ENCODE assay signal across 8 mouse cellular contexts in the genomic region with DNA sequence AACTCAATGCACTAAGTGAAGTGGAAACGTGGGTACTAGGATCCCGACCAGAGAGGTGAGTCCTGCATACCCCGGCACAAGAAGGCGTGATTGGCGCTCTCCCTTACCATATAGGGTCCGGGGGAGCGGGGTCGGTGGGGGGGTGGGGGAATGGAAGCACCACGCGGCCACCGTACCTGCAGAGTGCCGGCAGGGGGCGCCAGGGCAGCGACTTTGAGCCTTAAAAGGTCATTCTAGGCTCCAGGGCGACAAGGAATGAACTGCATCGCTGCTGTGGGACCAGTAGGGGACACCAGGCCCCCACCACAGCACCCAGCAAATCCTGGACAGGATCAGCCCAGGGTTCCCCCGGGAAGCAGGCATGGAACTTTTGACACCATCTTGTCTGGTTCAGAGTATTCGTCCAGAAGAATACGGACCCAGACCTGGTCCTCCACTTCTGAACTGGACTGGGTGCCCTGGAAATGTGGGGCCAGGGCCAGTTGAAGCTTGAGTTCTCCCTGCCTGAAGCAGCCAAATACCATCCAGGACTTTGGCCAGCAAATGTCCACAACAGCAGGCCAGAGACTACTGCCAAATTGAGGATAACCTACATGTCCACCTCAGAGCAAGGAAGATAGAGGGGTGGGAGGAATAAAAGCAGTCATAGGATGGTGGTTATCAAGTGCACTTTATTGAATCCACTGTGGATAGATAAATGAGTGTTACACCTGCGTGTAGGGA. TPM values are rescaled to one million over a fixed set of nuclear protein-coding genes. Genes with fewer than 3 reads are reported as not detected.
DNase-seq lines count a peak whose midpoint lies in the region; ATAC-seq and TF ChIP-seq lines count a peak whose summit lies in the region.

No protein-coding gene starts in this region.

- no peaks in the 10 kb centered on the region for H3K9me3 ChIP-seq in ES-E14 (ENCODE audit: control insufficient read depth, insufficient read depth, low read depth, low read length)
- no peaks in the 10 kb centered on the region for H3K9me3 ChIP-seq in forebrain, embryonic 14.5 days (replicated peaks; ENCODE audit: control insufficient read depth, low read length)
- no peaks in the 10 kb centered on the region for H3K9me3 ChIP-seq in lung, postnatal 0 days (ENCODE audit: low read length)

- WGBS in forebrain, embryonic 14.5 days = 8% methylated on average over 20 of the region's 20 CpGs
- WGBS in lung, postnatal 0 days = 6% methylated on average over 19 of the region's 20 CpGs

- in situ Hi-C loops in ES-E14 (cut with MboI; ENCODE audit: low sequenced_read_pairs in 2 of 2, unreplicated experiment in 2 of 2) = no loop called here

- peak overlapping the region; percentile 35; the same call in 1 of the 2 replicates for H3K9ac ChIP-seq in ES-E14 (ENCODE audit: insufficient read depth, low read depth, low read length, poor library complexity, severe bottlenecking)
- H3K9ac ChIP-seq in forebrain, embryonic 14.5 days (ENCODE audit: low read length) = no peak overlapping the region
- H3K9ac ChIP-seq in lung, postnatal 0 days (replicated peaks; ENCODE audit: low read depth) = peak overlapping the region; percentile 23

- H3K4me3 ChIP-seq in ES-E14 (ENCODE audit: insufficient read depth in 1 of 2, low read depth in 1 of 2, low read length in 2 of 2, poor library complexity in 1 of 2, severe bottlenecking in 1 of 2) = peak overlapping the region; percentile 15 to 36; a peak in 3 of 4 replicates
- H3K4me3 ChIP-seq in forebrain, embryonic 14.5 days (ENCODE audit: low read depth, low read length) = no peak overlapping the region
- peak overlapping the region; percentile 60 for H3K4me3 ChIP-seq in lung, postnatal 0 days (ENCODE audit: low read depth, low read length)

- H3K27me3 ChIP-seq in forebrain, embryonic 14.5 days (replicated peaks; ENCODE audit: control insufficient read depth, insufficient read depth, low read length) = no peaks in the 10 kb centered on the region
- no peaks in the 10 kb centered on the region for H3K27me3 ChIP-seq in lung, postnatal 0 days (replicated peaks; ENCODE audit: insufficient read depth, low read length)

- peak; percentile 77 for ATAC-seq in forebrain, embryonic 14.5 days
- peak; percentile 93 for ATAC-seq in lung, postnatal 0 days

- no peaks in the 10 kb centered on the region for H3K36me3 ChIP-seq in ES-E14 (ENCODE audit: control insufficient read depth, insufficient read depth, low read length, poor library complexity, severe bottlenecking)
- no peaks in the 10 kb centered on the region for H3K36me3 ChIP-seq in forebrain, embryonic 14.5 days (ENCODE audit: control insufficient read depth, insufficient read depth, low read length)
- no peaks in the 10 kb centered on the region for H3K36me3 ChIP-seq in lung, postnatal 0 days (ENCODE audit: insufficient read depth, low read length)

- TF ChIP-seq EP300 in lung, postnatal 0 days (IDR thresholded peaks at IDR 0.05) = peak; percentile 37; the same call in 1 of the 2 replicates

- peak overlapping the region; percentile 91 for H3K27ac ChIP-seq in ES-E14 (ENCODE audit: insufficient read depth, low read depth, low read length, poor library complexity, severe bottlenecking)
- H3K27ac ChIP-seq in forebrain, embryonic 14.5 days (ENCODE audit: low read depth, low read length) = no peak overlapping the region
- peak overlapping the region; percentile 87 for H3K27ac ChIP-seq in lung, postnatal 0 days (ENCODE audit: low read length)

- peak; percentile 90 for DNase-seq in ES-E14 (ENCODE audit: low read depth, low spot score)
- peak; percentile 70 for DNase-seq in c-Kit-positive CD71-positive TER-119-negative erythroid progenitor cells, embryonic 14.5 days (ENCODE audit: low read depth)
- peak; percentile 63 for DNase-seq in forebrain, embryonic 14.5 days (ENCODE audit: low spot score)
- DNase-seq in heart, postnatal 36 days = peak; percentile 81 to 91
- DNase-seq in layer of hippocampus, adult 9-11 months = peak; percentile 46
- peak; percentile 97 for DNase-seq in lung, postnatal 0 days (ENCODE audit: low spot score)
- DNase-seq in ovary, postnatal 14 days (ENCODE audit: low spot score) = peak; percentile 81
- peak; percentile 82 for DNase-seq in thymus, postnatal 14 days

- intact Hi-C loops in heart, postnatal 36 days (cut with DNase I) = loop anchor here (1.0 to 5.0 kb wide), 6 partner anchors 39 to 168 kb away; a partner anchor contains a TSS

- peaks cover 7 to 19% of the 10 kb centered on the region in 2 experiments; a peak in 2 of 4 replicates for H3K4me1 ChIP-seq in ES-E14 (ENCODE audit: control insufficient read depth in 2 of 2, insufficient read depth in 2 of 2, low read length in 2 of 2, poor library complexity in 1 of 2)
- no peaks in the 10 kb centered on the region for H3K4me1 ChIP-seq in forebrain, embryonic 14.5 days (ENCODE audit: control insufficient read depth, insufficient read depth, low read length)
- H3K4me1 ChIP-seq in lung, postnatal 0 days (ENCODE audit: insufficient read depth, low read depth, low read length) = peaks cover 17% of the 10 kb centered on the region

- peak; percentile 96 for TF ChIP-seq CTCF in lung, postnatal 0 days (IDR thresholded peaks at IDR 0.05)

- H3K4me2 ChIP-seq in forebrain, embryonic 14.5 days (ENCODE audit: low read length) = no peak overlapping the region
- peak overlapping the region; percentile 58 for H3K4me2 ChIP-seq in lung, postnatal 0 days (replicated peaks; ENCODE audit: low read depth, low read length)

TF ChIP-seq in ES-E14, 5 proteins besides CTCF, POLR2A, EP300 and RAD21:
- TF ChIP-seq ZC3H11A (IDR thresholded peaks at IDR 0.05; ENCODE audit: borderline replicate concordance, low read depth, low read length) (peak; percentile 92), HCFC1 (IDR thresholded peaks at IDR 0.05; ENCODE audit: borderline replicate concordance, insufficient read depth, low read length) (peak; percentile 61; the same call in 1 of the 2 replicates), MAFK (IDR thresholded peaks at IDR 0.05; ENCODE audit: insufficient read depth, low read depth, low read length) (no peak), ZNF384 (IDR thresholded peaks at IDR 0.05; ENCODE audit: low read depth, low read length) (no peak), CHD2 (IDR thresholded peaks at IDR 0.05; ENCODE audit: low read depth, low read length) (no peak)
TF ChIP-seq in ES-E14: peak in this region for 2.

RNA-seq across cellular contexts. Expression of a gene that starts 1.5 kb away (rescaled TPM):
- total RNA-seq in ES-E14 (2012; rRNA removed) = 353 and 601 TPM in 2 replicates
- polyA plus RNA-seq in forebrain, embryonic 14.5 days (2014; fragmentation: Nextera tagmentation; extraction: Ambion mirVana) = 24.7 and 29.7 TPM in 2 replicates
- 100 to 1,000 TPM; 113 to 167 TPM for total RNA-seq in heart, postnatal 36 days (2021)
- 779 and 1,037 TPM in 2 replicates for polyA plus RNA-seq in lung, postnatal 0 days (2015; fragmentation: Nextera tagmentation; extraction: Ambion mirVana)

RNA-seq across cellular contexts. Expression of a gene that starts 8.6 kb away (rescaled TPM):
- 0.36 TPM in 1 of 2 replicates, not detected in the other for total RNA-seq in ES-E14 (2012; rRNA removed)
- polyA plus RNA-seq in forebrain, embryonic 14.5 days (2014; fragmentation: Nextera tagmentation; extraction: Ambion mirVana) = 0.27 and 0.37 TPM in 2 replicates
- total RNA-seq in heart, postnatal 36 days (2021) = 1 to 10 TPM in 1 of 2 experiments, under 1 TPM in 1; 0.47 to 1.0 TPM
- 7.4 and 7.7 TPM in 2 replicates for polyA plus RNA-seq in lung, postnatal 0 days (2015; fragmentation: Nextera tagmentation; extraction: Ambion mirVana)

RNA-seq across cellular contexts. Expression of a gene that starts 19.8 kb away (rescaled TPM):
- not detected in 2 replicates for total RNA-seq in ES-E14 (2012; rRNA removed)
- not detected in 2 replicates for polyA plus RNA-seq in forebrain, embryonic 14.5 days (2014; fragmentation: Nextera tagmentation; extraction: Ambion mirVana)
- total RNA-seq in heart, postnatal 36 days (2021) = not detected
- polyA plus RNA-seq in lung, postnatal 0 days (2015; fragmentation: Nextera tagmentation; extraction: Ambion mirVana) = not detected in 2 replicates

RNA-seq across cellular contexts. Expression of a gene that starts 42.1 kb away (rescaled TPM):
- 274 and 585 TPM in 2 replicates for total RNA-seq in ES-E14 (2012; rRNA removed)
- 11.0 and 12.2 TPM in 2 replicates for polyA plus RNA-seq in forebrain, embryonic 14.5 days (2014; fragmentation: Nextera tagmentation; extraction: Ambion mirVana)
- 1 to 10 TPM; 3.4 to 4.1 TPM for total RNA-seq in heart, postnatal 36 days (2021)
- 402 and 510 TPM in 2 replicates for polyA plus RNA-seq in lung, postnatal 0 days (2015; fragmentation: Nextera tagmentation; extraction: Ambion mirVana)

RNA-seq across cellular contexts. Expression of a gene that starts 51.8 kb away (rescaled TPM):
- 31.1 and 78.3 TPM in 2 replicates for total RNA-seq in ES-E14 (2012; rRNA removed)
- 29.1 and 29.5 TPM in 2 replicates for polyA plus RNA-seq in forebrain, embryonic 14.5 days (2014; fragmentation: Nextera tagmentation; extraction: Ambion mirVana)
- total RNA-seq in heart, postnatal 36 days (2021) = not detected
- polyA plus RNA-seq in lung, postnatal 0 days (2015; fragmentation: Nextera tagmentation; extraction: Ambion mirVana) = 0.13 and 0.20 TPM in 2 replicates

Comparison
In these comparisons a context has a peak if more than half of its experiments do, and no peak if none do; other contexts are left out.
1. DNase-seq: peak in every context shown above with its lines; median percentile 97 in lung, postnatal 0 days; 90 in ES-E14; 86 in heart, postnatal 36 days; 82 in thymus, postnatal 14 days; 81 in ovary, postnatal 14 days; 70 in c-Kit-positive CD71-positive TER-119-negative erythroid progenitor cells, embryonic 14.5 days; 63 in forebrain, embryonic 14.5 days; 46 in layer of hippocampus, adult 9-11 months.